Mouse (Mus musculus): ENCODE measurements at regions not wholly inside any gene's neighbourhood (a gene's known extent, or its start where the extent isn't known, plus 50 kb on each side); places are given as distances from the start of the nearest gene placed in this dataset.
A peak's percentile ranks its signal among the peaks of the same experiment; 100 is the strongest.

GRCm38 (mm10) chr19:60124638-60125037 lies 101.9 kb downstream of the Fam204a start:
- WGBS = 79% methylated on average over 2 of the region's 2 CpGs
- H3K36me3 ChIP-seq (ENCODE audit: control insufficient read depth, insufficient read depth, low read length) = no peaks in the 10 kb centered on the region
- H3K4me1 ChIP-seq (ENCODE audit: control insufficient read depth, insufficient read depth, low read length) = no peaks in the 10 kb centered on the region
- H3K4me3 ChIP-seq (ENCODE audit: low read depth, low read length) = no peak overlapping the region
- ATAC-seq (ENCODE audit: insufficient read depth, low FRiP score, low TSS enrichment) = no peak
- H3K27me3 ChIP-seq (ENCODE audit: control insufficient read depth, insufficient read depth, low read length) = no peaks in the 10 kb centered on the region
- no peak overlapping the region for H3K9ac ChIP-seq (ENCODE audit: low read length)
- H3K9me3 ChIP-seq (ENCODE audit: control insufficient read depth, low read length) = no peaks in the 10 kb centered on the region
- no peak overlapping the region for H3K27ac ChIP-seq (ENCODE audit: low read depth, low read length)
- no peak overlapping the region for H3K4me2 ChIP-seq (ENCODE audit: low read depth)
- no peak for DNase-seq (ENCODE audit: low spot score)

GRCm38 (mm10) chr19:60120917-60121316 lies 105.6 kb downstream of the Fam204a start:
- H3K9me3 ChIP-seq (ENCODE audit: control insufficient read depth, low read length) = no peaks in the 10 kb centered on the region
- ATAC-seq (ENCODE audit: insufficient read depth, low FRiP score, low TSS enrichment) = no peak
- H3K4me2 ChIP-seq (ENCODE audit: low read depth) = no peak overlapping the region
- no peak overlapping the region for H3K4me3 ChIP-seq (ENCODE audit: low read depth, low read length)
- no peaks in the 10 kb centered on the region for H3K27me3 ChIP-seq (ENCODE audit: control insufficient read depth, insufficient read depth, low read length)
- H3K36me3 ChIP-seq (ENCODE audit: control insufficient read depth, insufficient read depth, low read length) = no peaks in the 10 kb centered on the region
- no peak overlapping the region for H3K9ac ChIP-seq (ENCODE audit: low read length)
- no peak for DNase-seq (ENCODE audit: low spot score)
- H3K4me1 ChIP-seq (ENCODE audit: control insufficient read depth, insufficient read depth, low read length) = no peaks in the 10 kb centered on the region
- no peak overlapping the region for H3K27ac ChIP-seq (ENCODE audit: low read depth, low read length)
- 51% methylated on average over 5 of the region's 5 CpGs for WGBS

- Histone ChIP-seq H3K36me3 (ENCODE audit: control insufficient read depth, insufficient read depth, low read length) (no peaks in the 10 kb centered on the region), H3K9ac (ENCODE audit: low read length) (no peak overlapping the region), H3K9me3 (ENCODE audit: control insufficient read depth, low read length) (no peaks in the 10 kb centered on the region), H3K27ac (ENCODE audit: low read depth, low read length) (no peak overlapping the region), H3K4me2 (ENCODE audit: low read depth) (no peak overlapping the region), H3K27me3 (ENCODE audit: control insufficient read depth, insufficient read depth, low read length) (no peaks in the 10 kb centered on the region), H3K4me1 (ENCODE audit: control insufficient read depth, insufficient read depth, low read length) (no peaks in the 10 kb centered on the region), H3K4me3 (ENCODE audit: low read depth, low read length) (no peak overlapping the region)
- no peak for DNase-seq (ENCODE audit: low spot score)
- 46% methylated on average over 1 of the region's 1 CpGs for WGBS
- no peak for ATAC-seq (ENCODE audit: insufficient read depth, low FRiP score, low TSS enrichment)
Measured at GRCm38 (mm10) chr19:60119051-60119450, 107.5 kb downstream of the Fam204a start.

GRCm38 (mm10) chr19:60113666-60114388 lies 112.7 kb downstream of the Fam204a start:
- peak; percentile 62 for DNase-seq (ENCODE audit: low spot score)

GRCm38 (mm10) chr19:60110278-60110677 lies 116.2 kb downstream of the Fam204a start:
- ATAC-seq (ENCODE audit: insufficient read depth, low FRiP score, low TSS enrichment) (no peak), DNase-seq (ENCODE audit: low spot score) (no peak)
- no peak overlapping the region for H3K27ac ChIP-seq (ENCODE audit: low read depth, low read length)
- 73% methylated on average over 6 of the region's 6 CpGs for WGBS
- H3K9me3 ChIP-seq (ENCODE audit: control insufficient read depth, low read length) = no peaks in the 10 kb centered on the region
- no peak overlapping the region for H3K4me2 ChIP-seq (ENCODE audit: low read depth)
- no peaks in the 10 kb centered on the region for H3K4me1 ChIP-seq (ENCODE audit: control insufficient read depth, insufficient read depth, low read length)
- H3K9ac ChIP-seq (ENCODE audit: low read length) = no peak overlapping the region
- H3K27me3 ChIP-seq (ENCODE audit: control insufficient read depth, insufficient read depth, low read length) = no peaks in the 10 kb centered on the region
- H3K4me3 ChIP-seq (ENCODE audit: low read depth, low read length) = no peak overlapping the region
- H3K36me3 ChIP-seq (ENCODE audit: control insufficient read depth, insufficient read depth, low read length) = no peaks in the 10 kb centered on the region

More at GRCm38 (mm10) chr19:60113666-60114388, 112.7 kb downstream of the Fam204a start:
- no peak overlapping the region for H3K9ac ChIP-seq (ENCODE audit: low read length)
- 44% methylated on average over 7 of the region's 7 CpGs for WGBS
- no peak overlapping the region for H3K27ac ChIP-seq (ENCODE audit: low read depth, low read length)
- H3K36me3 ChIP-seq (ENCODE audit: control insufficient read depth, insufficient read depth, low read length) = no peaks in the 10 kb centered on the region
- no peak overlapping the region for H3K4me2 ChIP-seq (ENCODE audit: low read depth)
- H3K27me3 ChIP-seq (ENCODE audit: control insufficient read depth, insufficient read depth, low read length) = no peaks in the 10 kb centered on the region
- ATAC-seq (ENCODE audit: insufficient read depth, low FRiP score, low TSS enrichment) = no peak
- no peaks in the 10 kb centered on the region for H3K9me3 ChIP-seq (ENCODE audit: control insufficient read depth, low read length)
- H3K4me3 ChIP-seq (ENCODE audit: low read depth, low read length) = no peak overlapping the region
- no peaks in the 10 kb centered on the region for H3K4me1 ChIP-seq (ENCODE audit: control insufficient read depth, insufficient read depth, low read length)

- WGBS = 79% methylated on average over 8 of the region's 8 CpGs
- no peak overlapping the region for H3K4me3 ChIP-seq (ENCODE audit: low read depth, low read length)
- DNase-seq (ENCODE audit: low spot score) (no peak), ATAC-seq (ENCODE audit: insufficient read depth, low FRiP score, low TSS enrichment) (no peak)
- no peaks in the 10 kb centered on the region for H3K27me3 ChIP-seq (ENCODE audit: control insufficient read depth, insufficient read depth, low read length)
- no peak overlapping the region for H3K9ac ChIP-seq (ENCODE audit: low read length)
- H3K4me1 ChIP-seq (ENCODE audit: control insufficient read depth, insufficient read depth, low read length) = no peaks in the 10 kb centered on the region
- no peaks in the 10 kb centered on the region for H3K9me3 ChIP-seq (ENCODE audit: control insufficient read depth, low read length)
- H3K36me3 ChIP-seq (ENCODE audit: control insufficient read depth, insufficient read depth, low read length) = no peaks in the 10 kb centered on the region
- no peak overlapping the region for H3K4me2 ChIP-seq (ENCODE audit: low read depth)
- no peak overlapping the region for H3K27ac ChIP-seq (ENCODE audit: low read depth, low read length)
Measured at GRCm38 (mm10) chr19:60109488-60109887, 117.0 kb downstream of the Fam204a start.

GRCm38 (mm10) chr19:60097915-60098314 lies 128.6 kb downstream of the Fam204a start:
- DNase-seq (ENCODE audit: low spot score) (no peak), ATAC-seq (ENCODE audit: insufficient read depth, low FRiP score, low TSS enrichment) (no peak)
- Histone ChIP-seq H3K36me3 (ENCODE audit: control insufficient read depth, insufficient read depth, low read length) (no peaks in the 10 kb centered on the region), H3K4me3 (ENCODE audit: low read depth, low read length) (no peak overlapping the region), H3K4me2 (ENCODE audit: low read depth) (no peak overlapping the region), H3K4me1 (ENCODE audit: control insufficient read depth, insufficient read depth, low read length) (no peaks in the 10 kb centered on the region), H3K9me3 (ENCODE audit: control insufficient read depth, low read length) (no peaks in the 10 kb centered on the region), H3K27ac (ENCODE audit: low read depth, low read length) (no peak overlapping the region), H3K9ac (ENCODE audit: low read length) (no peak overlapping the region), H3K27me3 (ENCODE audit: control insufficient read depth, insufficient read depth, low read length) (no peaks in the 10 kb centered on the region)
- 91% methylated on average over 3 of the region's 3 CpGs for WGBS

- WGBS = 60% methylated on average over 3 of the region's 3 CpGs
- no peak overlapping the region for H3K9ac ChIP-seq (ENCODE audit: low read length)
- H3K36me3 ChIP-seq (ENCODE audit: control insufficient read depth, insufficient read depth, low read length) = no peaks in the 10 kb centered on the region
- H3K4me1 ChIP-seq (ENCODE audit: control insufficient read depth, insufficient read depth, low read length) = no peaks in the 10 kb centered on the region; the same call in 1 of the 2 replicates
- DNase-seq (ENCODE audit: low spot score) (no peak), ATAC-seq (ENCODE audit: insufficient read depth, low FRiP score, low TSS enrichment) (no peak)
- no peak overlapping the region for H3K4me2 ChIP-seq (ENCODE audit: low read depth)
- no peaks in the 10 kb centered on the region for H3K27me3 ChIP-seq (ENCODE audit: control insufficient read depth, insufficient read depth, low read length)
- H3K27ac ChIP-seq (ENCODE audit: low read depth, low read length) = no peak overlapping the region
- no peak overlapping the region for H3K4me3 ChIP-seq (ENCODE audit: low read depth, low read length)
- H3K9me3 ChIP-seq (ENCODE audit: control insufficient read depth, low read length) = no peaks in the 10 kb centered on the region
Measured at GRCm38 (mm10) chr19:60074986-60075385, 131.5 kb upstream of the Rab11fip2 start.

- Histone ChIP-seq H3K4me1 (ENCODE audit: control insufficient read depth, insufficient read depth, low read length) (no peaks in the 10 kb centered on the region; the same call in 1 of the 2 replicates), H3K9me3 (ENCODE audit: control insufficient read depth, low read length) (no peaks in the 10 kb centered on the region), H3K4me3 (ENCODE audit: low read depth, low read length) (no peak overlapping the region), H3K4me2 (ENCODE audit: low read depth) (no peak overlapping the region), H3K27me3 (ENCODE audit: control insufficient read depth, insufficient read depth, low read length) (no peaks in the 10 kb centered on the region), H3K27ac (ENCODE audit: low read depth, low read length) (no peak overlapping the region), H3K36me3 (ENCODE audit: control insufficient read depth, insufficient read depth, low read length) (no peaks in the 10 kb centered on the region), H3K9ac (ENCODE audit: low read length) (no peak overlapping the region)
- ATAC-seq (ENCODE audit: insufficient read depth, low FRiP score, low TSS enrichment) (no peak), DNase-seq (ENCODE audit: low spot score) (no peak)
- 3% methylated on average over 1 of the region's 1 CpGs for WGBS
Measured at GRCm38 (mm10) chr19:60073328-60073727, 129.9 kb upstream of the Rab11fip2 start.
